ENCODE assay signal across 11 mouse cellular contexts in the genomic region with DNA sequence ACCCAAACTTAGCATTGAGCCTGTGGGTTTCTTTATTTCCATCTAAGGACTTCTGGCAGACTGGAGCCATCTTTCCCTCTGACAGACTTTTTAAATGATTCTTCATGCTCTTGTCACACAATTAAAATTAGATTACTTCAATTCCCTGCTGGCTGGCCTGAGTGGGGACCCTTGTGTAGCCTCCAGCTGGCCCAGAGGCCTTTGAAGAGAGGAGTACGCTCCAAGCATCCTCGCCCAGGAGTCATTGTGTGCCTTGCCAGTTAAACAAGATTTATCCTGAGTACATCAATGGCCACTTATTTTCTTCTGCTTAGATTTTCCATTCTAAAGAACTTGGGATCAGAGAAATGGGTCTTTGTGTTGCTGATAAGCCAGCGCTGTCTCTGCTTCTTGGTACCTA.
DNase-seq lines count a peak whose midpoint lies in the region; ATAC-seq lines count a peak whose summit lies in the region.
"Had no signal": no experiment of that assay in that cellular context is flagged by ENCODE, and none has a peak within 500 bp of the region (broad histone marks: within the 10 kb centered on the region; RNA-seq: fewer than 3 reads in every experiment).

No protein-coding gene starts in this region.

- no peak for DNase-seq in hindbrain, embryonic 10.5 days (ENCODE audit: low spot score)
- DNase-seq in midbrain, embryonic 14.5 days: peak; percentile 45
- no peak for DNase-seq in midbrain, embryonic 11.5 days (ENCODE audit: low spot score, missing footprints)
- DNase-seq in adrenal gland, postnatal 4 days (ENCODE audit: low spot score in 2 of 2): no peak
- DNase-seq: spleen, adult 18-20 months had no signal

- 0 out of 2 replicates have a peak, but pooled peaks cover 13% of the 10 kb centered on the region for H3K4me1 ChIP-seq in hindbrain, embryonic 13.5 days (replicated peaks)
- H3K4me1 ChIP-seq in hindbrain, embryonic 10.5 days (replicated peaks): 0 out of 2 replicates have a peak, but pooled peaks cover 2% of the 10 kb centered on the region
- H3K4me1 ChIP-seq in midbrain, embryonic 14.5 days (ENCODE audit: control insufficient read depth, insufficient read depth, low read length): peaks cover 5% of the 10 kb centered on the region; the same call in 1 of the 2 replicates
- H3K4me1 ChIP-seq in midbrain, embryonic 11.5 days (ENCODE audit: control insufficient read depth, insufficient read depth, low read length): 0 out of 2 replicates have a peak, but pooled peaks cover 3% of the 10 kb centered on the region
- H3K4me1 ChIP-seq in hindbrain, embryonic 16.5 days (ENCODE audit: control insufficient read depth, insufficient read depth, low read depth, low read length): peaks cover 4% of the 10 kb centered on the region
- H3K4me1 ChIP-seq in neural tube, embryonic 15.5 days: peaks cover 7% of the 10 kb centered on the region; the same call in 1 of the 2 replicates
- H3K4me1 ChIP-seq: embryonic facial prominence, embryonic 12.5 days had no signal

- no peak overlapping the region for H3K9ac ChIP-seq in hindbrain, embryonic 13.5 days
- no peak overlapping the region for H3K9ac ChIP-seq in midbrain, embryonic 14.5 days (replicated peaks; ENCODE audit: low read length)
- no peak overlapping the region for H3K9ac ChIP-seq in midbrain, embryonic 11.5 days (ENCODE audit: low read length)
- H3K9ac ChIP-seq in hindbrain, embryonic 16.5 days (ENCODE audit: low read depth, low read length): no peak overlapping the region
- no peak overlapping the region for H3K9ac ChIP-seq in neural tube, embryonic 15.5 days (replicated peaks)
- H3K9ac ChIP-seq: embryonic facial prominence, embryonic 12.5 days had no signal

- H3K9me3 ChIP-seq in hindbrain, embryonic 13.5 days: no peaks in the 10 kb centered on the region
- H3K9me3 ChIP-seq in hindbrain, embryonic 10.5 days: no peaks in the 10 kb centered on the region
- no peaks in the 10 kb centered on the region for H3K9me3 ChIP-seq in midbrain, embryonic 14.5 days (ENCODE audit: control insufficient read depth, low read length)
- H3K9me3 ChIP-seq in midbrain, embryonic 11.5 days (ENCODE audit: control insufficient read depth, low read length): no peaks in the 10 kb centered on the region
- no peaks in the 10 kb centered on the region for H3K9me3 ChIP-seq in hindbrain, embryonic 16.5 days (ENCODE audit: control insufficient read depth, low read length)
- no peaks in the 10 kb centered on the region for H3K9me3 ChIP-seq in neural tube, embryonic 15.5 days (replicated peaks)
- H3K9me3 ChIP-seq: embryonic facial prominence, embryonic 12.5 days had no signal

- 48% methylated on average over 3 of the region's 3 CpGs for WGBS in hindbrain, embryonic 13.5 days
- 74% methylated on average over 3 of the region's 3 CpGs for WGBS in hindbrain, embryonic 10.5 days
- 34% methylated on average over 3 of the region's 3 CpGs for WGBS in midbrain, embryonic 14.5 days
- 51% methylated on average over 3 of the region's 3 CpGs for WGBS in midbrain, embryonic 11.5 days
- 35% methylated on average over 3 of the region's 3 CpGs for WGBS in hindbrain, embryonic 16.5 days
- whole genome bisulfite sequencing in neural tube, embryonic 15.5 days: 36% methylated on average over 3 of the region's 3 CpGs

- no peaks in the 10 kb centered on the region for H3K27me3 ChIP-seq in hindbrain, embryonic 13.5 days
- 0 out of 2 replicates have a peak, but pooled peaks cover 6% of the 10 kb centered on the region for H3K27me3 ChIP-seq in hindbrain, embryonic 10.5 days (ENCODE audit: insufficient read depth, poor library complexity, severe bottlenecking)
- no peaks in the 10 kb centered on the region for H3K27me3 ChIP-seq in midbrain, embryonic 14.5 days (ENCODE audit: control insufficient read depth, insufficient read depth, low read length)
- H3K27me3 ChIP-seq in midbrain, embryonic 11.5 days (ENCODE audit: control insufficient read depth, insufficient read depth, low read length): no peaks in the 10 kb centered on the region
- no peaks in the 10 kb centered on the region for H3K27me3 ChIP-seq in hindbrain, embryonic 16.5 days (replicated peaks; ENCODE audit: control insufficient read depth, insufficient read depth, low read length)
- H3K27me3 ChIP-seq in neural tube, embryonic 15.5 days (replicated peaks): no peaks in the 10 kb centered on the region
- H3K27me3 ChIP-seq: embryonic facial prominence, embryonic 12.5 days had no signal

- no peak for ATAC-seq in hindbrain, embryonic 13.5 days (ENCODE audit: low FRiP score)
- no peak for ATAC-seq in midbrain, embryonic 14.5 days (ENCODE audit: low FRiP score, low TSS enrichment)
- no peak for ATAC-seq in midbrain, embryonic 11.5 days (ENCODE audit: low FRiP score)
- peak; percentile 89 for ATAC-seq in hindbrain, embryonic 16.5 days
- ATAC-seq in neural tube, embryonic 15.5 days (ENCODE audit: low FRiP score): peak; percentile 88

- H3K4me2 ChIP-seq in hindbrain, embryonic 13.5 days: no peak overlapping the region
- no peak overlapping the region for H3K4me2 ChIP-seq in midbrain, embryonic 14.5 days (ENCODE audit: low read length)
- no peak overlapping the region for H3K4me2 ChIP-seq in midbrain, embryonic 11.5 days
- H3K4me2 ChIP-seq in hindbrain, embryonic 16.5 days (ENCODE audit: low read length): no peak overlapping the region
- no peak overlapping the region for H3K4me2 ChIP-seq in neural tube, embryonic 15.5 days
- H3K4me2 ChIP-seq: embryonic facial prominence, embryonic 12.5 days had no signal

- no peak overlapping the region for H3K4me3 ChIP-seq in hindbrain, embryonic 13.5 days
- no peak overlapping the region for H3K4me3 ChIP-seq in hindbrain, embryonic 10.5 days
- no peak overlapping the region for H3K4me3 ChIP-seq in midbrain, embryonic 14.5 days (replicated peaks; ENCODE audit: low read depth, low read length)
- no peak overlapping the region for H3K4me3 ChIP-seq in midbrain, embryonic 11.5 days (ENCODE audit: low read depth, low read length)
- no peak overlapping the region for H3K4me3 ChIP-seq in hindbrain, embryonic 16.5 days (ENCODE audit: low read length)
- H3K4me3 ChIP-seq in neural tube, embryonic 15.5 days (replicated peaks): no peak overlapping the region
- H3K4me3 ChIP-seq: embryonic facial prominence, embryonic 12.5 days; left cerebral cortex, adult 2 months had no signal

- no peaks in the 10 kb centered on the region for H3K36me3 ChIP-seq in hindbrain, embryonic 13.5 days
- no peaks in the 10 kb centered on the region for H3K36me3 ChIP-seq in hindbrain, embryonic 10.5 days
- H3K36me3 ChIP-seq in midbrain, embryonic 14.5 days (ENCODE audit: control insufficient read depth, insufficient read depth, low read length): no peaks in the 10 kb centered on the region
- no peaks in the 10 kb centered on the region for H3K36me3 ChIP-seq in midbrain, embryonic 11.5 days (ENCODE audit: control insufficient read depth, insufficient read depth, low read length)
- no peaks in the 10 kb centered on the region for H3K36me3 ChIP-seq in hindbrain, embryonic 16.5 days (ENCODE audit: control insufficient read depth, insufficient read depth, low read length)
- H3K36me3 ChIP-seq in neural tube, embryonic 15.5 days: no peaks in the 10 kb centered on the region
- H3K36me3 ChIP-seq: embryonic facial prominence, embryonic 12.5 days had no signal

- H3K27ac ChIP-seq in hindbrain, embryonic 13.5 days: peak overlapping the region; percentile 69
- no peak overlapping the region for H3K27ac ChIP-seq in hindbrain, embryonic 10.5 days
- H3K27ac ChIP-seq in midbrain, embryonic 14.5 days (replicated peaks; ENCODE audit: low read depth, low read length): peak overlapping the region; percentile 32; the same call in 1 of the 2 replicates
- no peak overlapping the region for H3K27ac ChIP-seq in midbrain, embryonic 11.5 days (ENCODE audit: low read depth, low read length)
- H3K27ac ChIP-seq in hindbrain, embryonic 16.5 days (ENCODE audit: low read depth, low read length): peak overlapping the region; percentile 70
- H3K27ac ChIP-seq in neural tube, embryonic 15.5 days (replicated peaks): peak overlapping the region; percentile 62
- H3K27ac ChIP-seq: embryonic facial prominence, embryonic 12.5 days; left cerebral cortex, adult 2 months; macrophage had no signal

Comparison
In these comparisons a context has a peak if more than half of its experiments do, and no peak if none do; other contexts are left out.
1. ATAC-seq: peak in hindbrain, embryonic 16.5 days (single experiment) and neural tube, embryonic 15.5 days (single experiment); none in hindbrain, embryonic 13.5 days (single experiment), midbrain, embryonic 14.5 days (single experiment) and midbrain, embryonic 11.5 days (single experiment).
2. H3K27ac ChIP-seq: peak in hindbrain, embryonic 13.5 days (single experiment), midbrain, embryonic 14.5 days (single experiment), hindbrain, embryonic 16.5 days (single experiment) and neural tube, embryonic 15.5 days (single experiment); none in hindbrain, embryonic 10.5 days (single experiment) and midbrain, embryonic 11.5 days (single experiment).